Mouse (Mus musculus): ENCODE measurements at regions not wholly inside any gene's neighbourhood (a gene's known extent, or its start where the extent isn't known, plus 50 kb on each side); places are given as distances from the start of the nearest gene placed in this dataset.

DNA sequence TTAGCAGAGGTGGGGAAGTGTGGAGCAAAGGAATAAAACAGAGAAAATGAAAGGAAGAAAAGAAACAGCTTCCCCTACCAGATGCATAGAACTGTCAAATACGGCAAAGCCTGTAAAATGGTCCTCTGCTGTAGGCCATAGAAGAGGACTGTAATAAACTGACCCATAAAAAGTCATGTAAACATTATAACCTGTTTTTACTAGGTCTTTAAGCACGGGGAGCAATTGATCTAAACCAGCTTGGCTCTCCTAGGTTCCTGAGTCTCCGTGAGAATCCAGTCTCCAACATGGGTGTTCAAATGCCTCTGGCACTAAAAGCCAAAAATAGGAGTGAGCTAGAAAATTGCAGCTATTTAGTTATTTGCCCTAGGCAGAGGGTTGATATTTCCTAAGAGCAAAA lies 557.5 kb downstream of the Efnb2 start:
- TF ChIP-seq CTCF (IDR thresholded peaks at IDR 0.05; ENCODE audit: borderline replicate concordance, insufficient read depth, low read length) (no peak), POLR2A (IDR thresholded peaks at IDR 0.05; ENCODE audit: low read depth, low read length) (no peak)

Measured in embryonic fibroblast, embryonic 13.5 days (primary cell).